Mouse (Mus musculus) testis, adult 2 months (tissue): Measurements from ENCODE around the gene Gabra3. TPM values are rescaled to one million over a fixed set of nuclear protein-coding genes. Genes with fewer than 3 reads are reported as not detected.

Experiments used
- H3K27ac ChIP-seq: fragments of 200-500 bp; 2 replicates; pipeline ENCODE4 v1.5.1; 2012; ENCODE audit warnings: low read depth, low read length; ENCODE audit not compliant: control insufficient read depth, insufficient read depth
- H3K27me3 ChIP-seq: fragments of 200-500 bp; 2 replicates; pipeline ENCODE4 v1.6.1; 2012; ENCODE audit warnings: mild to moderate bottlenecking, low read length, moderate library complexity; ENCODE audit not compliant: control insufficient read depth, insufficient read depth
- H3K36me3 ChIP-seq: fragments of 200-500 bp; 2 replicates; pipeline ENCODE4 v1.6.1; 2012; ENCODE audit warnings: mild to moderate bottlenecking, low read length; ENCODE audit not compliant: control insufficient read depth, insufficient read depth
- H3K4me1 ChIP-seq: fragments of 200-500 bp; 2 replicates; pipeline ENCODE4 v1.6.1; 2012; ENCODE audit warnings: low read length; ENCODE audit not compliant: control insufficient read depth, insufficient read depth
- H3K4me3 ChIP-seq: fragments of 200-500 bp; 2 replicates; pipeline ENCODE4 v1.5.1; 2012; ENCODE audit warnings: low read depth, mild to moderate bottlenecking, low read length, moderate library complexity, mixed read lengths; ENCODE audit not compliant: control insufficient read depth
- CTCF ChIP-seq: fragments of 200-500 bp; IDR thresholded peaks from 2 replicates; pipeline ENCODE4 v1.5.1; 2012; ENCODE audit warnings: low read depth, mild to moderate bottlenecking, inconsistent platforms, low read length, moderate library complexity; ENCODE audit not compliant: control insufficient read depth, insufficient read depth, insufficient replicate concordance
- POLR2A ChIP-seq: fragments of 200-500 bp; IDR thresholded peaks from 2 replicates; pipeline ENCODE4 v1.6.1; 2012; ENCODE audit warnings: low read depth, mild to moderate bottlenecking, inconsistent platforms, low read length, moderate library complexity; ENCODE audit not compliant: control insufficient read depth
- polyA plus RNA-seq: library from polyadenylated mRNA; depleted of rRNA; stranded (reverse); fragments of >200 nt; gene quantifications from 2 replicates; pipeline ENCODE4 v1.2.3, GENCODE M21; 2012; rRNA removed

The Gabra3 gene
- 0.15 and 0.28 TPM in 2 replicates for polyA plus RNA-seq

DNA sequence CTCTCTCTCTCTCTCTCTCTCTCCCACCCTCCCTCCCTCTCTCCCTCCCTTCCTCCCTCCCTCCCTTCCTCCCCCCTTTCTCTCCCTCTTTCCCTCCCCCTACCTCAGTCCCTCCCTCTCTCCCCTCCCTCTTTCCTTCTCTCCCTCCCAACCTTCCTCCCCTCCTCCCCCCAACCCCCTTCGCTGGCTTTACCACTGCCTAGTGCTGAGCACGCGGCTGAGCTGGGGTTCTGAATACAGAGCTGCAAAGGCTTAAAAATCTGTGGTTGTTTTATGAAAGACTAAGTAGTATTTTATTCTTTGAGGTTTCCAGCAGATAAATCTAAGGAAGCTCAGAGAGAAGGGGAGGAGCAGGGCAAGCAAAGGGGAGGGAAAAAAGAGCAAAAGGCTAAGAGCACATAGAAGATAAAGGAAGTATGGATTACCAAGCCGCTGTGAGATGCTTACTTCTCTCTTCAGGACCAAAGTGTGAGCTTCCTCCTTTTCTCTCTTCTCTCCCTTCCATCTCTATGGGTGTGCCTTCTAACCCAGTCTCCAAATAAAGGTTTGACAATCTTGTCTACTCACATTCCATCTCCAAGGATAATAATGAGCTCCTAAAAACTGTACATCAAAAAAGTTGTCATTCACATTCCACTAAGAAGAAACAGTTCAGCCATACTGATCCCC, at the start of gene Gabra3:
Gabra3 (minus strand) TSS at position 619 of the 669 bp plus-strand sequence.
- Histone ChIP-seq H3K36me3 (no peaks in the 10 kb centered on the region), H3K27ac (no peak within 1 kb of the TSS), H3K4me1 (peaks cover 2% of the 10 kb centered on the region; the same call in 1 of the 2 replicates), H3K27me3 (no peaks in the 10 kb centered on the region), H3K4me3 (no peak within 1 kb of the TSS)
- TF ChIP-seq CTCF: no peak
- TF ChIP-seq POLR2A: no peak

DNA sequence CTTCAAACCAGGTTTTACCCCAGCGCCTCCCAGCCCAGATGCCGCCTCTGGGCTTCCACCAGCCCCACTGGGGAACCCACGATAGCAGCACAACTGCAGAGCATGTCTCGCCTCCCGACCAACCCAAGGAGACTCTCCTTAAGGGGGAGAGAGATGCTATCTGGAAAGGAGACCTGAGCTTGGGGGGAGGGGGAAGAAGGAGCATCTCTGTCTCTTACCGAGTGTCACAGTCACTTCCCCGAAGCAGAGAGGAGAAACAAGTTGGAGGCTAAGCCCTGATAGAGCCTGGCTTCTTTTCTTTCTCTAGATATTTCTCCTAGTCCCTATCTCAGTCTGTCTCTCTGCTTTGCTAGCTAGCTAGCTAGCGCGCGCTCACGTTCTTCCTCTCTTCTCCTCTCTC, 859 bp downstream of the Gabra3 start:
- Histone ChIP-seq H3K27me3 (no peaks in the 10 kb centered on the region), H3K36me3 (no peaks in the 10 kb centered on the region), H3K27ac (no peak overlapping the region), H3K4me1 (peaks cover 2% of the 10 kb centered on the region; the same call in 1 of the 2 replicates), H3K4me3 (no peak overlapping the region)
- TF ChIP-seq CTCF (no peak), POLR2A (no peak)

DNA sequence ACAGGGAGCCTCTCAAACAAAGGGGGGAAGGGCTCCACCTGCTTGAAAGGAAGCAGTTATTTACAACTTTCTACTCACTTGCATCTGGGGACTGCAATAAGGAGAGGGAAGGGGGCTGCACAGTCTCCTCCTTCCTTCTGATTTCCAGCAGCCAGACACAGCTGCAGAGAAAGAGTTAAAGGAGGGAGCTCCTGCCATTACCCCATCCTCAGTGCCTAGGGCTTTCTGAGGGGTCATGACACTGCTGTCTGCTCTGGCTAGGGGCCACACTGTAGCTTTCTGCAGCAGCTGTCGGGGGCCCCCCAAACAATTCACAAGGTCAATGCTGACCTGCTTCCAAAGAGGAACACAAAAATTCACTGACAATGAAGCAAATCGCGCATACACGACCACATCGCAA, 1.3 kb downstream of the Gabra3 start:
- no peak overlapping the region for H3K4me3 ChIP-seq
- H3K36me3 ChIP-seq: no peaks in the 10 kb centered on the region
- no peak overlapping the region for H3K27ac ChIP-seq
- no peak for TF ChIP-seq POLR2A
- no peak for TF ChIP-seq CTCF
- peaks cover 2% of the 10 kb centered on the region; the same call in 1 of the 2 replicates for H3K4me1 ChIP-seq
- H3K27me3 ChIP-seq: no peaks in the 10 kb centered on the region

DNA sequence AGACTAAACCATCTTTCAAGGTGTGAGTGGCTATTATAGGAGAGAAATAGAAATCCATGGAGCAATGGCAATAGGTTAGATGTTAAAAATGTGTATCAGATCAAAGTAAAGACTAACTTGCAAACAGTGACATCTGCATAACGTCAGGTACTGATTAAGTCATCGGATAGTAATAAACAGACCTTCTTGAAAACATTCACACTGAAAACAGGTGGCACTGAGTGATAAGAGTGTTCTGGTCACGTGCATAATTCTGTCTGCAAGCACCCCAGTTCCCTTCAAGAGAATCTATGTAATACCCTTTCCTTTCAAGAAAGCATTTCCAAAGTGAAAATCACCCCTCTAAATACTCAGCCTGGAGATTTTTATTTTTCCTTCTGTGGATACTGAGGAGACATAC, 6.0 kb downstream of the Gabra3 start:
- TF ChIP-seq POLR2A (no peak), CTCF (no peak)
- H3K27ac ChIP-seq: no peak overlapping the region
- H3K4me1 ChIP-seq: peaks cover 1% of the 10 kb centered on the region; the same call in 1 of the 2 replicates
- H3K4me3 ChIP-seq: no peak overlapping the region
- H3K27me3 ChIP-seq: no peaks in the 10 kb centered on the region
- H3K36me3 ChIP-seq: no peaks in the 10 kb centered on the region

DNA sequence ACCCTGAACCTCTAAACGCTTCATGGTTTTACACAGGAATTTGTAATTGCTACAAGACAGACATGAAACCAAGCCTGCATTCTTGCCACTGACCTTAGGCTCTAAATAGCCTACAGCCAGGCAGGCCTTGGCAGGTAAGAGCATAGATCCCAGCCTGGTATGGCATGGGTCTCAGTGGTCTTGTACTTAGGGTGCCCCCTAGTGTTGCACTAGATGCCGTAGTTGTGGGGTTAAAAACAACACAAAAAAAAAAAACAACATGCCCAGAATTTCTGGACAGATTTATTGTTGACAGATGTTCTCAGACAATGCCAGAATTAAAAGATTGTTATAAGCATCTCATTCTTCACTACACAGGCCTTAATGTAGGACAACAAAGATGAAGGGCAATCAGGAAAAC, 12.0 kb downstream of the Gabra3 start:
- Histone ChIP-seq H3K27ac (no peak overlapping the region), H3K36me3 (no peaks in the 10 kb centered on the region), H3K4me1 (no peaks in the 10 kb centered on the region), H3K4me3 (no peak overlapping the region), H3K27me3 (no peaks in the 10 kb centered on the region)
- TF ChIP-seq POLR2A (no peak), CTCF (no peak)

DNA sequence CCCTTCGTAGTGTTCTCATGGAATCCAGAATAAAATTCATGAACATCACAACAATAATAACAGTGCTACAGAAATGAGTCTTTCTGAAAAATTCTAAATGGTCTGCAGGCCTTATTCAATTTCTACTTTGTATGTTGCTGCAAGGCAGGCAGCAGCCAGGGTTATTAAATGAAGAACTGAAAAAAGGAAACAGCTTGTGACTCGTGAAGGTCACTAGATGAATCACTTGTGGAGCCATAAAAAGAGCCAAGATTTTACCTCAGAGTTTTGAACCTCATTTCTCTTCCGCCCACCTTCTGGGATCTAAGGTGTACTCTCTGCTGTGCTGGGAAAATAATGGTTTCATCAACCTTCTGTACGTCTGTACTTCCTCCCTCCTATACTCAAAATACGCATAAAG, 159.4 kb downstream of the Gabra3 start:
- H3K4me1 ChIP-seq: no peaks in the 10 kb centered on the region
- no peak overlapping the region for H3K4me3 ChIP-seq
- TF ChIP-seq CTCF (no peak), POLR2A (no peak)
- no peaks in the 10 kb centered on the region for H3K36me3 ChIP-seq
- no peaks in the 10 kb centered on the region for H3K27me3 ChIP-seq
- no peak overlapping the region for H3K27ac ChIP-seq

DNA sequence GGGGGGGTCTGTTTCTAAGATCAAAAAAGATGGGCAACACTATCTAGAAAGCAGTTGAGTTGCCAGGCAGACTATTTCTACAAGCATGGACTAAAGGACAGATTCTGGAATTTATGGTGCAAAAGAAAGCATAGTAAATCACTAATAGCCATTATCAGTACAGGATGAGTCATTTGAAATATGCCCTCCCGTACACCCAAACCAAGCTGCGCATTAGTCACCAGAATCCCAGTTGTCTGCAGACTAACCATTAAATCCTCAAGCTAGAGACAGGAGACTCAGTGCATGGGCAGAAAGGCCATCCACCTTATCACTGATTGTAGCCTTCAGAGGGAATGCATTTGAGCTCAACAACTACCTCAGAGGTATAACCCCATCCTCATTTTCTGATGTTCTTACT, 166.8 kb downstream of the Gabra3 start:
- Histone ChIP-seq H3K4me1 (no peaks in the 10 kb centered on the region), H3K27ac (no peak overlapping the region), H3K4me3 (no peak overlapping the region), H3K27me3 (no peaks in the 10 kb centered on the region), H3K36me3 (no peaks in the 10 kb centered on the region)
- TF ChIP-seq POLR2A: no peak
- no peak for TF ChIP-seq CTCF
